Mouse (Mus musculus) embryonic facial prominence, embryonic 10.5 days (tissue): ENCODE results near the gene Ano5. TPM values are rescaled to one million over a fixed set of nuclear protein-coding genes. Genes with fewer than 3 reads are reported as not detected.

ENCODE experiments used
- DNase-seq: peaks from one replicate; pipeline ENCODE4 v3.0.0-alpha.2; 2017; ENCODE audit warnings: low spot score
- H3K27ac ChIP-seq: fragments of 300-500 bp; sonication (generic); replicated peaks from 2 replicates; pipeline ENCODE4 v1.5.1; 2016; ENCODE audit warnings: mild to moderate bottlenecking
- H3K27me3 ChIP-seq: fragments of 300-500 bp; sonication (generic); replicated peaks from 2 replicates; pipeline ENCODE4 v1.6.1; 2016; ENCODE audit warnings: low read depth, mild to moderate bottlenecking; ENCODE audit not compliant: poor library complexity, severe bottlenecking
- H3K36me3 ChIP-seq: fragments of 300-500 bp; sonication (generic); replicated peaks from 2 replicates; pipeline ENCODE4 v1.6.1; 2016; ENCODE audit warnings: mild to moderate bottlenecking, moderate library complexity
- H3K4me1 ChIP-seq: fragments of 300-500 bp; sonication (generic); 2 replicates; pipeline ENCODE4 v1.6.1; 2016
- H3K4me3 ChIP-seq: fragments of 300-500 bp; sonication (generic); 2 replicates; pipeline ENCODE4 v1.5.1; 2016; ENCODE audit warnings: mild to moderate bottlenecking, moderate library complexity
- H3K9me3 ChIP-seq: fragments of 300-500 bp; sonication (generic); 2 replicates; pipeline ENCODE4 v1.6.1; 2016; ENCODE audit warnings: mild to moderate bottlenecking
- WGBS: fragments of 180-500 bp; shearing (Covaris S2); methylation state at CpG from one replicate; pipeline ENCODE4 v1.1.7; 2016; 5-methylcytosine and 5-hydroxymethylcytosine counted together
- polyA plus RNA-seq: library from polyadenylated mRNA; unstranded; fragments of >200 nt; fragmentation: Nextera tagmentation; extraction: Ambion mirVana; gene quantifications from 2 replicates; pipeline ENCODE4 v1.2.1, GENCODE M21; 2016

Gene Ano5
- polyA plus RNA-seq, 1 experiment from 2014 or later: 0.05 TPM

- Histone ChIP-seq H3K9me3 (no peaks in the 10 kb centered on the region), H3K27me3 (peaks cover 53% of the 10 kb centered on the region), H3K36me3 (no peaks in the 10 kb centered on the region), H3K4me3 (no peak overlapping the region), H3K27ac (no peak overlapping the region), H3K4me1 (peaks cover 6% of the 10 kb centered on the region)
- 5% methylated on average over 7 of the region's 7 CpGs for WGBS
- no peak for DNase-seq
Observed at GRCm38 (mm10) chr7:51633230-51633844, 122.5 kb downstream of the Ano5 start.

Other genes starting within 250 kb of the Ano5 start
- gene Slc17a6, start 111.0 kb downstream of the Ano5 start, polyA plus RNA-seq: 2.9 and 5.4 TPM in 2 replicates